Mouse (Mus musculus) heart, postnatal 0 days (tissue): Measurements from ENCODE around the gene Spata1.

Experiments
- CTCF ChIP-seq: IDR thresholded peaks from 2 replicates; pipeline ENCODE4 v1.5.1; 2016; ENCODE audit warnings: antibody characterized with exemption, control low read depth, low read depth
- EP300 ChIP-seq: IDR thresholded peaks from 2 replicates; pipeline ENCODE4 v1.6.1; 2016; ENCODE audit warnings: antibody characterized with exemption, low read depth

DNA sequence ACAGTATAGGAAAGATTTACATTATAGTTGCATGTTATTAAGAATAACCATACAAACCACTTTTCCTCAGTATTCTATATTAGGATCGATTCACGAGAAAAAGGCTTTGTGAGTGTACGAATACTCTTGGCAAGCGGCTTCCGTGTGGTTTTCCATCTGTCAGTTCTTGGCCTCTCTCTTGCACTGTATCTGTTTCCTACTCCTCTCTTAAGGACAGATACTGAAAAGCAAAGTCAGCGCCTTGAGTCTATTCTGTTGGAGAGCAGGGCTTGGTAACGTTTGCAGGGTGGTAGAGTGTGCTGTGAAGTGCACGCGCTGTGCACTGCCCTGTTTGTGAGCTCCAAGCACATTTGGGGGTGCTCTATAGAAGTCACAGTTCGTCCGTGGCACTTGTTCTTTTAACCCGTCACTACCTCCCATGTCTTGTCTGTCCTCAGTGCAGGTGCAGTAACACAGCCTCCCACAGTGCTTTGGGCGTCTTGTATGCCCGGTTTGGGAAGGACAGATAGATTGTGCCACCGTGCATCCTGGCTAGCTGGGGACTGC, 79.5 kb downstream of the Spata1 start:
- no peak for TF ChIP-seq EP300
- TF ChIP-seq CTCF: no peak
